Mouse (Mus musculus): ENCODE measurements around the gene Foxl2. TPM values are rescaled to one million over a fixed set of nuclear protein-coding genes. Genes with fewer than 3 reads are reported as not detected.

Foxl2 gene
- polyA plus RNA-seq, 1 experiment = 0.01 TPM

- Histone ChIP-seq H3K36me3 (ENCODE audit: control insufficient read depth, insufficient read depth) (no peaks in the 10 kb centered on the region), H3K27me3 (ENCODE audit: control insufficient read depth, insufficient read depth, insufficient read length) (peaks cover 4% of the 10 kb centered on the region), H3ac (ENCODE audit: control insufficient read depth, insufficient read length) (no peak overlapping the region), H3K79me2 (ENCODE audit: control insufficient read depth, insufficient read depth) (no peaks in the 10 kb centered on the region), H3K4me2 (ENCODE audit: low read depth) (no peak overlapping the region), H3K4me3 (no peak overlapping the region)
- TF ChIP-seq E2F4 (IDR thresholded peaks at IDR 0.05; ENCODE audit: insufficient read depth) (no peak), SRF (IDR thresholded peaks at IDR 0.05; ENCODE audit: control insufficient read depth, insufficient read length, low read depth) (no peak), TCF3 (IDR thresholded peaks at IDR 0.05; ENCODE audit: insufficient read length, low read depth) (no peak), POLR2AphosphoS2 (IDR thresholded peaks at IDR 0.05; ENCODE audit: insufficient read length, low read depth) (no peak), MYOD1 (IDR thresholded peaks at IDR 0.05; ENCODE audit: control insufficient read depth in 1 of 3, insufficient read length in 2 of 3, low read depth in 2 of 3) (no peak)
These were observed 25.6 kb upstream of the Foxl2 start for GRCm38 (mm10) chr9:98929496-98929895.

- Histone ChIP-seq H3K4me3 (no peak overlapping the region), H3K36me3 (ENCODE audit: control insufficient read depth, insufficient read depth) (no peaks in the 10 kb centered on the region), H3K79me2 (ENCODE audit: control insufficient read depth, insufficient read depth) (no peaks in the 10 kb centered on the region), H3ac (ENCODE audit: control insufficient read depth, insufficient read length) (no peak overlapping the region), H3K4me2 (ENCODE audit: low read depth) (no peak overlapping the region), H3K27me3 (ENCODE audit: control insufficient read depth, insufficient read depth, insufficient read length) (peaks cover 16% of the 10 kb centered on the region)
- TF ChIP-seq MYOG (IDR thresholded peaks at IDR 0.05; ENCODE audit: control insufficient read depth in 1 of 3, insufficient read depth in 1 of 3, insufficient read length in 2 of 3, low read depth in 2 of 3) = no peak
- TF ChIP-seq MAX (IDR thresholded peaks at IDR 0.05; ENCODE audit: low read depth) = no peak
- no peak for TF ChIP-seq E2F4 (IDR thresholded peaks at IDR 0.05; ENCODE audit: insufficient read depth)
- TF ChIP-seq TCF3 (IDR thresholded peaks at IDR 0.05; ENCODE audit: insufficient read length, low read depth) = no peak
- TF ChIP-seq MYOD1 (IDR thresholded peaks at IDR 0.05; ENCODE audit: control insufficient read depth in 1 of 3, insufficient read length in 2 of 3, low read depth in 2 of 3) = no peak
- TF ChIP-seq TCF12 (IDR thresholded peaks at IDR 0.05; ENCODE audit: insufficient read depth, poor library complexity, severe bottlenecking) = no peak
- TF ChIP-seq REST (IDR thresholded peaks at IDR 0.05; ENCODE audit: insufficient read depth, insufficient read length) = no peak
- TF ChIP-seq USF1 (IDR thresholded peaks at IDR 0.05; ENCODE audit: low read depth) = no peak
- no peak for TF ChIP-seq CEBPB (IDR thresholded peaks at IDR 0.05; ENCODE audit: insufficient read depth, poor library complexity, severe bottlenecking)
- no peak for TF ChIP-seq POLR2AphosphoS2 (IDR thresholded peaks at IDR 0.05; ENCODE audit: insufficient read length, low read depth)
- no peak for TF ChIP-seq SRF (IDR thresholded peaks at IDR 0.05; ENCODE audit: control insufficient read depth, insufficient read length, low read depth)
- no peak for TF ChIP-seq POLR2A (IDR thresholded peaks at IDR 0.05; ENCODE audit: insufficient read length, low read depth)
These were observed 22.2 kb upstream of the Foxl2 start for GRCm38 (mm10) chr9:98932931-98933330.

GRCm38 (mm10) chr9:98935190-98935909, 19.7 kb upstream of the Foxl2 start:
- Histone ChIP-seq H3K4me2 (ENCODE audit: low read depth) (no peak overlapping the region), H3K27me3 (ENCODE audit: control insufficient read depth, insufficient read depth, insufficient read length) (peaks cover 16% of the 10 kb centered on the region), H3K4me3 (no peak overlapping the region), H3K79me2 (ENCODE audit: control insufficient read depth, insufficient read depth) (no peaks in the 10 kb centered on the region), H3K36me3 (ENCODE audit: control insufficient read depth, insufficient read depth) (no peaks in the 10 kb centered on the region), H3ac (ENCODE audit: control insufficient read depth, insufficient read length) (no peak overlapping the region)
- TF ChIP-seq MAX (IDR thresholded peaks at IDR 0.05; ENCODE audit: low read depth) (no peak), TCF12 (IDR thresholded peaks at IDR 0.05; ENCODE audit: insufficient read depth, poor library complexity, severe bottlenecking) (no peak), MYOG (IDR thresholded peaks at IDR 0.05; ENCODE audit: control insufficient read depth in 1 of 3, insufficient read depth in 1 of 3, insufficient read length in 2 of 3, low read depth in 2 of 3) (no peak), SRF (IDR thresholded peaks at IDR 0.05; ENCODE audit: control insufficient read depth, insufficient read length, low read depth) (no peak), CEBPB (IDR thresholded peaks at IDR 0.05; ENCODE audit: insufficient read depth, poor library complexity, severe bottlenecking) (no peak)

- Histone ChIP-seq H3ac (ENCODE audit: control insufficient read depth, insufficient read length) (no peak overlapping the region), H3K4me2 (ENCODE audit: low read depth) (no peak overlapping the region), H3K4me3 (no peak overlapping the region), H3K79me2 (ENCODE audit: control insufficient read depth, insufficient read depth) (no peaks in the 10 kb centered on the region), H3K36me3 (ENCODE audit: control insufficient read depth, insufficient read depth) (no peaks in the 10 kb centered on the region), H3K27me3 (ENCODE audit: control insufficient read depth, insufficient read depth, insufficient read length) (peaks cover 18% of the 10 kb centered on the region)
- TF ChIP-seq POLR2A (IDR thresholded peaks at IDR 0.05; ENCODE audit: insufficient read length, low read depth) (no peak), POLR2AphosphoS2 (IDR thresholded peaks at IDR 0.05; ENCODE audit: insufficient read length, low read depth) (no peak), SRF (IDR thresholded peaks at IDR 0.05; ENCODE audit: control insufficient read depth, insufficient read length, low read depth) (no peak), TCF3 (IDR thresholded peaks at IDR 0.05; ENCODE audit: insufficient read length, low read depth) (no peak), MAX (IDR thresholded peaks at IDR 0.05; ENCODE audit: low read depth) (no peak), TCF12 (IDR thresholded peaks at IDR 0.05; ENCODE audit: insufficient read depth, poor library complexity, severe bottlenecking) (no peak), REST (IDR thresholded peaks at IDR 0.05; ENCODE audit: insufficient read depth, insufficient read length) (no peak), E2F4 (IDR thresholded peaks at IDR 0.05; ENCODE audit: insufficient read depth) (no peak), MYOG (IDR thresholded peaks at IDR 0.05; ENCODE audit: control insufficient read depth in 1 of 3, insufficient read depth in 1 of 3, insufficient read length in 2 of 3, low read depth in 2 of 3) (no peak), USF1 (IDR thresholded peaks at IDR 0.05; ENCODE audit: low read depth) (no peak), CEBPB (IDR thresholded peaks at IDR 0.05; ENCODE audit: insufficient read depth, poor library complexity, severe bottlenecking) (no peak), MYOD1 (IDR thresholded peaks at IDR 0.05; ENCODE audit: control insufficient read depth in 1 of 3, insufficient read length in 2 of 3, low read depth in 2 of 3) (no peak)
These were observed 15.8 kb upstream of the Foxl2 start for GRCm38 (mm10) chr9:98939290-98939689.
